Mouse (Mus musculus): ENCODE measurements around the gene Gdap1l1. TPM values are rescaled to one million over a fixed set of nuclear protein-coding genes. Genes with fewer than 3 reads are reported as not detected.

Gdap1l1 gene
- 0.19 and 0.38 TPM in 2 replicates for polyA plus RNA-seq (2015; fragmentation: Nextera tagmentation; extraction: Ambion mirVana)

GRCm38 (mm10) chr2:163438246-163438618, at the start of gene Gdap1l1:
TSS of gene Gdap1l1 (plus strand) at chr2:163438476.

DNA sequence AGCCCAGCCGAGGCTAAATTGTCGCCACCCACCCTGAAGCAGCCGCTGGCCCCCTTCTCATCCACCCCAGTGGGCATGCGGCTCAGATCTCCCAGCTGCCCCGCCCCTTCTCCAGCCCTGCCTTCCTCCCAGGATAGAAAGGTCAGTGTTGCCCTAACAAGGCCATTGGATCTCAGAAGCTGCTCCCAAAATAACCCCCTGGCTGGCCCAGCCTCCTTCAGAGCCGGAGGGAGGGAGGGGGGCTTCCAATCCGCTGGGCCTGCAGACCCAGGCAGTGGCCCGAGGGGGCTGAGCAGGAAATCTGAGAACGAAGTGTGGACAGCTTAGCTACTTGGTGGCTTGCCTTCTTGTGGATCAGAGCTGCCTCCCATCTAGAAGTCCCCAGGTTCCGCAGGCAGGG, 40.4 kb upstream of the Gdap1l1 start, which contains the start of gene Jph2:
Gene Jph2 (minus strand): TSS at position 89 of the 400 bp plus-strand sequence.

DNA sequence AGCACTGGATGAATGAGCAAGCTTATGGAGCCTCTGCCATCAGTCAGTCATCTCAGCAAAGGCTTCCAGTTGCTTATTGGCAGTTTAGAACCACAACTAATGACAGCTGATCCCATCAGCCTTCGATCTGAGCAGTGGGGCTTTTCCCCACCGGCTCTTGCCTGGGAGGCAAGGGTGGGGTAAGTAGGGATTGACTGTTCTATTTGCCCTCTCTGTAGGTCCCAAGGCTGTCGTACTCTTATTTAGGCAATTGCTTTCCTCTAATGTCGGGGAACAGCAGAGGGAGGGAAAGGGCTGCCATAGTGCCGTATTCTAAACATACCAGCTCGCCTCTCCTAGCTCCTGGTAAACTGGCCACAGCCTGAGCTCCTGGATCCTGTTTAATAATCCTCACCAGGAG, 13.7 kb upstream of the Gdap1l1 start, which contains the start of gene Oser1:
Gene Oser1 (minus strand): TSS at position 101 of the 400 bp plus-strand sequence.

DNA sequence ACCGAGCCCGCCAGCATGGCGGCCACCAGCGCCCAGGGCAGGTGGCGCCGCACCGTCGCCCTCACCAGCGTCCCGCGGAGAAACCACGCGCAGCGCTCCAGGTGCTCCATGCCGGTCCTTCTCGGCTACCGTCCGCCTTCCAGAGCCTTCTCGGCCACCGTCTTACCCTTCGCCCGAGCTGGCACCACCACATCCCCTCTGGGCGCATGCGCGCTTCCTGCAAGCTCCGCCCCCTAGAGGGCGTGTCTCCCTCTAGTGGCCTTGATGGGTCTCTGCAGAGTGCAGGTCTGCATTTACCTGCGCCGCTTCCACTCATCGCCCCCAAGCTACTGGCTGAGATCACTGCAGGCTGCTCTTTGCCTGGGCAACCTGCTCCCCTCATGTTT, 34.2 kb downstream of the Gdap1l1 start, which contains the start of gene Fitm2:
Gene Fitm2 (minus strand): TSS at position 164 of the 386 bp plus-strand sequence.

DNA sequence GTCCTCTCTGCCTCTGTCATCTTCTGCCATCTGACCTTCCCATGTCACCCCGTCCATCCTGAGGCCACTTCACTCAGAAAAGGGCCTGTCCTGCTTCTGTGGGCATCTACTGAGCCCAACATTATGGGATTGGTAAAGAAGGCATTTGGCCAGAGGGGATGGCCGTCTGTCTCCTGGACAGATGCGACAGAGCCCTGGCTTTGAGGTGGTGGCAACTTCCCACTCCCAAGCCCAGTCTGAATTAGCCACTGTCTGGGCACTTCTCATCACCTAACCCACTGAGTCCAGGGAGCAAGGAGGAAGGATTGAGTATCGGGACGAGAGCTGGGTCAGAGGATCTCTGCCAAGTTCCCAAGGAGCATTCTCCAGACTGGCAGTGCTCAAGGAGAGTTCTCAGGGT, 53.7 kb downstream of the Gdap1l1 start, which contains the start of gene R3hdml:
Gene R3hdml (plus strand): TSS at position 301 of the 400 bp plus-strand sequence.

Other genes starting within 250 kb of the Gdap1l1 start
- 0.75 and 0.84 TPM in 2 replicates for gene Tox2, start 235.4 kb upstream of the Gdap1l1 start, polyA plus RNA-seq (2015; fragmentation: Nextera tagmentation; extraction: Ambion mirVana)
- 1.2 and 1.3 TPM in 2 replicates for gene Jph2, start 40.5 kb upstream of the Gdap1l1 start, polyA plus RNA-seq (2015; fragmentation: Nextera tagmentation; extraction: Ambion mirVana)
- gene Oser1, start 13.8 kb upstream of the Gdap1l1 start, polyA plus RNA-seq (2015; fragmentation: Nextera tagmentation; extraction: Ambion mirVana): 44.9 and 45.3 TPM in 2 replicates
- 2.8 and 3.0 TPM in 2 replicates for gene Fitm2, start 34.2 kb downstream of the Gdap1l1 start, polyA plus RNA-seq (2015; fragmentation: Nextera tagmentation; extraction: Ambion mirVana)
- not detected in 2 replicates for gene R3hdml, start 53.8 kb downstream of the Gdap1l1 start, polyA plus RNA-seq (2015; fragmentation: Nextera tagmentation; extraction: Ambion mirVana)
- 0.40 and 0.58 TPM in 2 replicates for gene Hnf4a, start 68.3 kb downstream of the Gdap1l1 start, polyA plus RNA-seq (2015; fragmentation: Nextera tagmentation; extraction: Ambion mirVana)
- 13.3 and 16.1 TPM in 2 replicates for gene Ttpal, start 163.8 kb downstream of the Gdap1l1 start, polyA plus RNA-seq (2015; fragmentation: Nextera tagmentation; extraction: Ambion mirVana)
- 196 and 202 TPM in 2 replicates for gene Serinc3, start 206.7 kb downstream of the Gdap1l1 start, polyA plus RNA-seq (2015; fragmentation: Nextera tagmentation; extraction: Ambion mirVana)
- 158 and 175 TPM in 2 replicates for gene Pkig, start 219.9 kb downstream of the Gdap1l1 start, polyA plus RNA-seq (2015; fragmentation: Nextera tagmentation; extraction: Ambion mirVana)

Measured in spleen, postnatal 0 days (tissue).